Mouse (Mus musculus) layer of hippocampus, postnatal 25 days (tissue): ENCODE data around the gene Mrpl21. TPM values are rescaled to one million over a fixed set of nuclear protein-coding genes. Genes with fewer than 3 reads are reported as not detected.

ENCODE experiments used
- DNase-seq, 2 experiments: peaks; one replicate each; pipeline ENCODE4 v3.0.0; 2022; ENCODE audit warnings: mixed read lengths in 2 of 2, low spot score in 1 of 2; ENCODE audit errors: extremely low spot score in 1 of 2
- microRNA-seq, 2 experiments: library from miRNA; unstranded; fragments of <30 nt; microRNA quantifications; one replicate each; pipeline ENCODE4 v1.2.0; 2021
- total RNA-seq, 2 experiments: library from RNA; stranded (reverse); gene quantifications; 2 replicates each; pipeline ENCODE4 v1.2.3; 2021

Mrpl21 gene
- total RNA-seq, 2 experiments from 2014 or later = 52.4 to 56.2 TPM

- no peak for DNase-seq
Observed at GRCm38 (mm10) chr19:3335917-3336316, 53.2 kb downstream of the Mrpl21 start.

- DNase-seq = no peak
Observed at GRCm38 (mm10) chr19:3336485-3337255, 54.0 kb downstream of the Mrpl21 start.

GRCm38 (mm10) chr19:3339187-3339586, 56.5 kb downstream of the Mrpl21 start:
- DNase-seq = no peak

GRCm38 (mm10) chr19:3341021-3341420, 58.3 kb downstream of the Mrpl21 start:
- DNase-seq = no peak

Small RNA genes lying within 50 kb of the gene (microRNA-seq; reads per million reads assigned to microRNA genes)
- 0.20 to 0.37 reads per million in 2 experiments for gene Mir6984

Other genes starting within 250 kb of the Mrpl21 start
- 10 to 100 TPM in 1 of 2 experiments, 1 to 10 TPM in 1; 9.8 to 11.4 TPM for gene Ighmbp2, start 116 bp downstream of the Mrpl21 start, total RNA-seq
- gene Cpt1a, start 39.4 kb downstream of the Mrpl21 start, total RNA-seq = 10 to 100 TPM; 25.6 to 27.0 TPM
- under 1 TPM; 0.25 to 0.59 TPM for gene Tesmin, start 106.0 kb downstream of the Mrpl21 start, total RNA-seq
- gene Gal, start 131.6 kb downstream of the Mrpl21 start, total RNA-seq = 1 to 10 TPM; 2.6 to 2.7 TPM